Mouse (Mus musculus): Measurements from ENCODE around the gene Erbb2. TPM values are rescaled to one million over a fixed set of nuclear protein-coding genes. Genes with fewer than 3 reads are reported as not detected.

Gene Erbb2
- polyA plus RNA-seq, 1 experiment: 4.0 TPM

DNA sequence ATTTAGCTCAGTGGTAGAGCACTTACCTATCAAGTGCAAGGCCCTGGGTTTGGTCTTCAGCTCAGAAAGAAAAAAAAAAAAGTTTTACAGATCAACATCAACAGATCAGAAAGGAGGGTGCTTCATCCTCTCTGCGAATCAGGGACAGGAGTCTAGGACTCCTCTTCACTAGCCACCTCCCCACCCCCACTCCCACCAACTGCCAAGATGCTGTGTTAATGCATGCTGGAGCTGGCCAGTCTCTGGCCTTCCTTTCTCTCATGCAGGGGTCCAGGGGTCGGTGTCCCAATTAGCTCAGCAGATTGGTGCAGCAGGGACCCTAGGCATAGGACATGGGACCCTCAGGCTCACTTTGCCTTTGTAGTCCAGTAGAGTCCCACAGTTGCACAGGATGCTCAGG is 41.7 kb upstream of the Erbb2 start:
- DNase-seq (ENCODE audit: low read depth in 1 of 2, low spot score in 2 of 2): no peak
- Histone ChIP-seq H3K36me3 (ENCODE audit: control insufficient read depth, insufficient read depth, low read length) (peaks cover 12% of the 10 kb centered on the region), H3K27me3 (ENCODE audit: control insufficient read depth, insufficient read depth, low read length) (no peaks in the 10 kb centered on the region), H3K4me1 (ENCODE audit: control insufficient read depth, insufficient read depth, insufficient read length) (peaks cover 13% of the 10 kb centered on the region; the same call in 1 of the 2 replicates), H3K27ac (ENCODE audit: insufficient read depth, low read length) (no peak overlapping the region), H3K4me3 (ENCODE audit: extremely low read depth, insufficient read depth, insufficient read length) (no peak overlapping the region)
- TF ChIP-seq CTCF (IDR thresholded peaks at IDR 0.05; ENCODE audit: extremely low read depth, insufficient read depth, insufficient read length, insufficient replicate concordance): no peak
- TF ChIP-seq POLR2A (IDR thresholded peaks at IDR 0.05; ENCODE audit: low read depth, low read length): no peak
- WGBS: 88% methylated on average over 2 of the region's 2 CpGs

DNA sequence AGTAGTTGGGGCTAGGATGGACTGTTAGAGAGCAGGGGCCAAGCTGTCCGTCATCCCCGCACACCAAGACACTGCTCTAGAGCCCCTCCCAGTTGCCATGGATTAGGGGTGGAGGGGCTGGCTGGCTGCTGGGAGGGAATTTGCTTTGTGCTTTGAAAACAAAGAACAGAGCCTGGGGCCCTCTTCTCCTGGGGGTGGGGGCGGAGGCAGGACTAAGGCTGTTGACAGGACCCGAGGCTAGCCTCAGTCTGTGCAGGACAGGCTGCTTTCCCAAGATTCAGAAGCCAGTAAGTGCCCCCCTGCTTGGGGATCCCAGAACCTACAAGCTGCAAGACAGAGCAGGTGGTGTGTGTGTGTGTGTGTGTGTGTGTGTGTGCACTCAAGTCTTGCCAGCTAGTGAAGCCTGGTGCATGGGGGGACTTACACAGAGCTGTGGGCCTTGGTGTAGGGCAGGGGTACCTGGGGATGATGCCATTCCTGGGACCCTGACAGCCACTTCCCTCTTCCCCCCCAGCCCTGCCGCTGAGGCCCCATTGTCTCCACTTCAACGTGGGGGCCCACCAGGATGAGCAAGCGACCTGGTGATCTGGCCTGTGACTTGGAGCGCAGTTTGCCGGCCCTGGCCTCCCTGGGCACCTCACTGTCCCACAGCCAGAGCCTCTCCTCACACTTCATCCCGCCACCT is 40.6 kb upstream of the Erbb2 start:
- TF ChIP-seq POLR2A (IDR thresholded peaks at IDR 0.05; ENCODE audit: low read depth, low read length) (no peak), CTCF (IDR thresholded peaks at IDR 0.05; ENCODE audit: extremely low read depth, insufficient read depth, insufficient read length, insufficient replicate concordance) (no peak)
- no peak overlapping the region for H3K4me3 ChIP-seq (ENCODE audit: extremely low read depth, insufficient read depth, insufficient read length)
- no peak for DNase-seq (ENCODE audit: low read depth in 1 of 2, low spot score in 2 of 2)
- H3K4me1 ChIP-seq (ENCODE audit: control insufficient read depth, insufficient read depth, insufficient read length): peaks cover 6% of the 10 kb centered on the region; the same call in 1 of the 2 replicates
- H3K27ac ChIP-seq (ENCODE audit: insufficient read depth, low read length): no peak overlapping the region
- no peaks in the 10 kb centered on the region for H3K27me3 ChIP-seq (ENCODE audit: control insufficient read depth, insufficient read depth, low read length)
- WGBS: 82% methylated on average over 9 of the region's 10 CpGs
- H3K36me3 ChIP-seq (ENCODE audit: control insufficient read depth, insufficient read depth, low read length): peaks cover 20% of the 10 kb centered on the region

DNA sequence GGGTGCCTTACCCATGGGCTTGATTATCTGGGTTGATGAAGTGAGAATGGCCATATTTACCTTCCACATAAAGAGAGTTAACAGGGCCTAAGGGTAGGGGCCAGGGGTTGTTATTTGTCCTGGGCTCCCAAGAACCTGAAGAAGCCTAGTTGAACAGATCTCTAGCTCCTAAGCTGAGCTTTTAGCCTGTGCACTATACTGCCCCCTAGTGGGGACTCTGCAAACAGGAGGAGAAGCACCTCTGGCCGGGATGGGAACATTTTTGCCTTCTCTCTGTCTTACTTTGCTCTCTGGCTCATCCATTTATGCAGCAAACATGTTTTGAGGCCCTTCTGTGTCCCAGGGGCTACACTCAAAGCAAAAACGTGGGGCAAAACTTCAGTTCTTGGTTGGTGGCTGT is 39.9 kb upstream of the Erbb2 start:
- Histone ChIP-seq H3K4me1 (ENCODE audit: control insufficient read depth, insufficient read depth, insufficient read length) (peaks cover 3% of the 10 kb centered on the region; the same call in 1 of the 2 replicates), H3K27ac (ENCODE audit: insufficient read depth, low read length) (no peak overlapping the region), H3K36me3 (ENCODE audit: control insufficient read depth, insufficient read depth, low read length) (peaks cover 27% of the 10 kb centered on the region), H3K27me3 (ENCODE audit: control insufficient read depth, insufficient read depth, low read length) (no peaks in the 10 kb centered on the region), H3K4me3 (ENCODE audit: extremely low read depth, insufficient read depth, insufficient read length) (no peak overlapping the region)
- DNase-seq (ENCODE audit: low read depth in 1 of 2, low spot score in 2 of 2): peak; percentile 37 to 52
- WGBS: 21% methylated on average over 2 of the region's 2 CpGs
- TF ChIP-seq POLR2A (IDR thresholded peaks at IDR 0.05; ENCODE audit: low read depth, low read length) (no peak), CTCF (IDR thresholded peaks at IDR 0.05; ENCODE audit: extremely low read depth, insufficient read depth, insufficient read length, insufficient replicate concordance) (peak; percentile 73; the same call in 1 of the 2 replicates)

DNA sequence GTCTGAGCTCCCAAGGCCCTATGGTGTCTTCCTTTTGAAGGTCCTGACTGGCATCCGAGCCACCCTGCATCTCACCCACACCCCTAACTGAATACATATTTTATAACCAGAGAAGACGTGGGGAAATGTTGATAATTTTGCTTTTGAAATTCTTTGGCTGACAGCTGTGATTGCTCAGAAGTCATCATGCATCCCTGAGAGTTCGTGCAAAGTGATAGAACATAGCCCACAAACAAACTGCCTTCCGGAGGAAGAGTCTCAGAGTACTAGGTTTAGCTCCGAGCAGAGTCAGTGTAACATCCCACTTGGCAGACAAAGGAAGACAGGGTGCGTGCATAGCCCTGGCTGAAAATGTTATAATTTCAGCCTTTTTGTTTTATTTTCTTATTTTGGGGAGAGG is 39.0 kb upstream of the Erbb2 start:
- WGBS: 95% methylated on average over 6 of the region's 6 CpGs
- Histone ChIP-seq H3K4me1 (ENCODE audit: control insufficient read depth, insufficient read depth, insufficient read length) (no peaks in the 10 kb centered on the region), H3K27ac (ENCODE audit: insufficient read depth, low read length) (no peak overlapping the region), H3K36me3 (ENCODE audit: control insufficient read depth, insufficient read depth, low read length) (peaks cover 34% of the 10 kb centered on the region), H3K4me3 (ENCODE audit: extremely low read depth, insufficient read depth, insufficient read length) (no peak overlapping the region), H3K27me3 (ENCODE audit: control insufficient read depth, insufficient read depth, low read length) (no peaks in the 10 kb centered on the region)
- TF ChIP-seq CTCF (IDR thresholded peaks at IDR 0.05; ENCODE audit: extremely low read depth, insufficient read depth, insufficient read length, insufficient replicate concordance) (no peak), POLR2A (IDR thresholded peaks at IDR 0.05; ENCODE audit: low read depth, low read length) (no peak)
- DNase-seq (ENCODE audit: low read depth in 1 of 2, low spot score in 2 of 2): no peak

- TF ChIP-seq POLR2A (IDR thresholded peaks at IDR 0.05; ENCODE audit: low read depth, low read length) (no peak), CTCF (IDR thresholded peaks at IDR 0.05; ENCODE audit: extremely low read depth, insufficient read depth, insufficient read length, insufficient replicate concordance) (no peak)
- H3K4me3 ChIP-seq (ENCODE audit: extremely low read depth, insufficient read depth, insufficient read length): no peak overlapping the region
- peaks cover 42% of the 10 kb centered on the region for H3K36me3 ChIP-seq (ENCODE audit: control insufficient read depth, insufficient read depth, low read length)
- no peak overlapping the region for H3K27ac ChIP-seq (ENCODE audit: insufficient read depth, low read length)
- H3K27me3 ChIP-seq (ENCODE audit: control insufficient read depth, insufficient read depth, low read length): no peaks in the 10 kb centered on the region
- 94% methylated on average over 8 of the region's 8 CpGs for WGBS
- no peaks in the 10 kb centered on the region for H3K4me1 ChIP-seq (ENCODE audit: control insufficient read depth, insufficient read depth, insufficient read length)
- DNase-seq (ENCODE audit: low read depth in 1 of 2, low spot score in 2 of 2): no peak
Measured at GRCm38 (mm10) chr11:98374266-98374665, 38.0 kb upstream of the Erbb2 start.

- Histone ChIP-seq H3K36me3 (ENCODE audit: control insufficient read depth, insufficient read depth, low read length) (peaks cover 53% of the 10 kb centered on the region), H3K27ac (ENCODE audit: insufficient read depth, low read length) (no peak overlapping the region), H3K4me3 (ENCODE audit: extremely low read depth, insufficient read depth, insufficient read length) (no peak overlapping the region), H3K4me1 (ENCODE audit: control insufficient read depth, insufficient read depth, insufficient read length) (no peaks in the 10 kb centered on the region), H3K27me3 (ENCODE audit: control insufficient read depth, insufficient read depth, low read length) (no peaks in the 10 kb centered on the region)
- no peak for TF ChIP-seq POLR2A (IDR thresholded peaks at IDR 0.05; ENCODE audit: low read depth, low read length)
- no peak for TF ChIP-seq CTCF (IDR thresholded peaks at IDR 0.05; ENCODE audit: extremely low read depth, insufficient read depth, insufficient read length, insufficient replicate concordance)
- WGBS: 91% methylated on average over 5 of the region's 5 CpGs
- no peak for DNase-seq (ENCODE audit: low read depth in 1 of 2, low spot score in 2 of 2)
Measured at GRCm38 (mm10) chr11:98376756-98377155, 35.5 kb upstream of the Erbb2 start.

DNA sequence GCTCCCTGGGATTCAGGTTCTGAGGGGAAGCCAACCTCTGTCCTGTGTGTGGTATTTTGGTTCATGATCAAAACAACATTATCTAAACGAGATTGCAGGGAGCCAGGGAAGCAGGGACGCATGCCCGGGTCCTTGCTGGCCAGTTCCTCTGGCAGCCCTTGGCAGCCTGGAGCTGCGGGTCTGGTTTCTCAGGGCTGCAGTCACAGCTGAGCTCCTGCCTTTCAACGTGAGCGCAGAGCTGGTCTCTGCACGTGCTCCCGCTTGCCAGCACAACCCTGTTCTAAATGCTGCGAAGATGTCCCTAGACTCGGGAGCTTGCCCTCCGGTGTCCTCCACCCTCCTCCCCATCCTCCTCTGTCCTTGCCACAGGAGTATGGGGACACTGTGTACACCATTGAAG is 34.5 kb upstream of the Erbb2 start:
- no peak for DNase-seq (ENCODE audit: low read depth in 1 of 2, low spot score in 2 of 2)
- H3K27me3 ChIP-seq (ENCODE audit: control insufficient read depth, insufficient read depth, low read length): no peaks in the 10 kb centered on the region
- no peak overlapping the region for H3K4me3 ChIP-seq (ENCODE audit: extremely low read depth, insufficient read depth, insufficient read length)
- peaks cover 53% of the 10 kb centered on the region for H3K36me3 ChIP-seq (ENCODE audit: control insufficient read depth, insufficient read depth, low read length)
- no peak overlapping the region for H3K27ac ChIP-seq (ENCODE audit: insufficient read depth, low read length)
- no peaks in the 10 kb centered on the region for H3K4me1 ChIP-seq (ENCODE audit: control insufficient read depth, insufficient read depth, insufficient read length)
- WGBS: 87% methylated on average over 11 of the region's 11 CpGs
- TF ChIP-seq POLR2A (IDR thresholded peaks at IDR 0.05; ENCODE audit: low read depth, low read length) (no peak), CTCF (IDR thresholded peaks at IDR 0.05; ENCODE audit: extremely low read depth, insufficient read depth, insufficient read length, insufficient replicate concordance) (no peak)

All from spleen, adult 2 months (tissue).